Mouse (Mus musculus) intestine, postnatal 0 days (tissue): ENCODE measurements around the gene Dlgap3. TPM values are rescaled to one million over a fixed set of nuclear protein-coding genes. Genes with fewer than 3 reads are reported as not detected.

ENCODE experiments used
- ATAC-seq: fragments of 200-750 bp; cut with Nextera tagmentation; 2 replicates; pipeline ENCODE4 v1.8.0; 2017; ENCODE audit warnings: mild to moderate bottlenecking, moderate TSS enrichment, moderate library complexity
- H3K27ac ChIP-seq: fragments of 300-500 bp; sonication (generic); 2 replicates; pipeline ENCODE4 v1.5.1; 2014; ENCODE audit warnings: mild to moderate bottlenecking, low read depth, low read length, moderate library complexity
- H3K27me3 ChIP-seq: fragments of 300-500 bp; sonication (generic); replicated peaks from 2 replicates; pipeline ENCODE4 v1.6.1; 2014; ENCODE audit warnings: low read length, mixed read lengths; ENCODE audit not compliant: control insufficient read depth, insufficient read depth
- H3K36me3 ChIP-seq: fragments of 300-500 bp; sonication (generic); 2 replicates; pipeline ENCODE4 v1.6.1; 2014; ENCODE audit warnings: mild to moderate bottlenecking, moderate library complexity; ENCODE audit not compliant: control insufficient read depth, insufficient read depth
- H3K4me1 ChIP-seq: fragments of 300-500 bp; sonication (generic); replicated peaks from 2 replicates; pipeline ENCODE4 v1.6.1; 2014; ENCODE audit warnings: antibody characterized with exemption, low read length, mixed read lengths; ENCODE audit not compliant: control insufficient read depth, insufficient read depth
- H3K4me2 ChIP-seq: fragments of 300-500 bp; sonication (generic); replicated peaks from 2 replicates; pipeline ENCODE4 v1.6.1; 2014; ENCODE audit warnings: low read depth, mild to moderate bottlenecking, moderate library complexity
- H3K4me3 ChIP-seq: fragments of 300-500 bp; sonication (generic); 2 replicates; pipeline ENCODE4 v1.5.1; 2014; ENCODE audit warnings: low read depth, low read length
- H3K9ac ChIP-seq: fragments of 300-500 bp; sonication (generic); 2 replicates; pipeline ENCODE4 v1.6.1; 2014; ENCODE audit warnings: mild to moderate bottlenecking, low read depth, low read length
- H3K9me3 ChIP-seq: fragments of 300-500 bp; sonication (generic); 2 replicates; pipeline ENCODE4 v1.6.1; 2016; ENCODE audit warnings: mixed run types; ENCODE audit not compliant: control insufficient read depth
- CTCF ChIP-seq: sonication (generic); IDR thresholded peaks from 2 replicates; pipeline ENCODE4 v1.5.1; 2016; ENCODE audit warnings: low read depth, mild to moderate bottlenecking, control low read depth, antibody characterized with exemption, moderate library complexity
- WGBS: fragments of 180-500 bp; shearing (Covaris S2); extraction: QIAGEN DNeasy Blood & Tissue Kit; methylation state at CpG from one replicate; pipeline ENCODE4 v1.1.7; 2014; 5-methylcytosine and 5-hydroxymethylcytosine counted together
- polyA plus RNA-seq: library from polyadenylated mRNA; unstranded; fragments of >200 nt; fragmentation: Nextera tagmentation; extraction: Ambion mirVana; gene quantifications from 2 replicates; pipeline ENCODE4 v1.2.1, GENCODE M21; 2015

Gene Dlgap3
- polyA plus RNA-seq, 1 experiment from 2014 or later, result 0.46 TPM

DNA sequence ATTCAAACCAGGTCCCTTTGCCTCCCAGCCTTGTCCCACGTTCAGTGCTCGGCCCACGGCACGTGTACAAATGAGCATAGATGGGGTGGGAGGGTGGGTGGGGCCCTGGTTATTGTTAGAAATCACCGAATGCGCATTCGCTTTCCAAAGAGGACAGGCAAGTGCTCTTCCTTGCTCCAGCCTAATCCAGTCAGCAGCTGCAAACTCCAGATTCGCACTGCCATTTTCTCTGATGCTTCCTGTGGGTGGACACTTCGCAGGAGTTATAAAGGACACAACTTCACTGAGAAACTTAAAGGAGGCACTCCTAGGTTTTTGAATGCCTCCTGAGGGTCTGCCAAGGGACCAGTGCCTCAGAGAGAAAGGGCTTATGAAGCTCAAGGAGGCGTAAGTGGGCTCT, 68.3 kb downstream of the Dlgap3 start:
- TF ChIP-seq CTCF, result no peak
- Histone ChIP-seq H3K36me3 (no peaks in the 10 kb centered on the region), H3K9ac (no peak overlapping the region), H3K27ac (no peak overlapping the region), H3K4me2 (no peak overlapping the region), H3K9me3 (no peaks in the 10 kb centered on the region), H3K4me3 (no peak overlapping the region), H3K4me1 (peaks cover 5% of the 10 kb centered on the region; the same call in 1 of the 2 replicates), H3K27me3 (peaks cover 17% of the 10 kb centered on the region)
- 70% methylated on average over 10 of the region's 10 CpGs for WGBS
- ATAC-seq, result no peak

DNA sequence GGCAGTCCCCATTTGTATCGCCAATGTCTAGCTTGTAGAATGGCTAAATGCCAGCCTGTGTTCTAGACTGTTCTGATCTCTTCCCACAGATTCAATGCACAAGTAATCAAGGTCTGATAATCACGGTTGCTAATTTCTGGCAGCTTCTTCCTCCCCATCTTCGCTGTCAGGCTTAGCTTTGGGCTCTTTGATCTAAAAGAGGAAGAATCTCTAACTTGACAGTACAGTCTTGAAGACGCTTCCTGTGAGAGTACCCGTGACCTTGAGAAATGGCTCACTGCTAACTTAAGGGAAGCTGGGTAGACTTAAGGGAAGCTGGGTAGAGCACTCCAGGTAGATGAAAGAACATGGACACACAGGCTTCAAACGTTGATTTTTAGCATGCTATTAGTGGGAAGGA, 73.7 kb downstream of the Dlgap3 start:
- Histone ChIP-seq H3K27me3 (peaks cover under 1% of the 10 kb centered on the region; the same call in 1 of the 2 replicates), H3K4me2 (no peak overlapping the region), H3K4me1 (no peaks in the 10 kb centered on the region), H3K27ac (no peak overlapping the region), H3K9ac (no peak overlapping the region), H3K36me3 (peaks cover 10% of the 10 kb centered on the region; the same call in 1 of the 2 replicates), H3K9me3 (no peaks in the 10 kb centered on the region), H3K4me3 (no peak overlapping the region)
- 55% methylated on average over 6 of the region's 6 CpGs for WGBS
- no peak for TF ChIP-seq CTCF
- ATAC-seq, result no peak

DNA sequence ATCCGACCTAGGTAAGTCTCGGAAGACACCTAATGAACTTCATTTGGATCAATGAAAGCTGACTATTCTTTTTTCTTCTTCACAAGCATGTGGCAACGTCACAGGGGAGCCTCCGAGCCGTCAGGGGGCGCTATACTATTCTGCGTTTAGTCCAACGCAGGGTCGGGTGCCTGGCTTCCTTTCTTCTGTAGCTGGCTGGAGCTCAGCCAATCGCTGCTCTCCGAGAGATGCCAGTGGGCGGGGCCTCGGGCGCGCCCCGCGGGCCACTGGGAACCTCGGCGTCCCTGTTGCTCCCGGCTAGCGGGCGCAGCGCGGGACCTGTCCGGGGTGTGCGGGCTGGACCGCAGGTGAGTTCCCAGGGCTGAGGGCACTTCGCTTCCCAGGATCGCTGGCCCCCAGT, 74.5 kb downstream of the Dlgap3 start, which contains the start of gene Smim12:
TSS of gene Smim12 (plus strand) at position 233 of the 400 bp plus-strand sequence.
- H3K9me3 ChIP-seq, result no peaks in the 10 kb centered on the region
- peak; percentile 97 for TF ChIP-seq CTCF
- no peaks in the 10 kb centered on the region for H3K27me3 ChIP-seq
- 0 out of 2 replicates have a peak within 1 kb of the TSS, but pooled peaks have one; percentile 37 for H3K27ac ChIP-seq
- WGBS, result under 1% methylated on average over 29 of the region's 29 CpGs
- H3K4me2 ChIP-seq, result peak within 1 kb of the TSS; percentile 76
- peak within 1 kb of the TSS; percentile 92 for H3K4me3 ChIP-seq
- H3K4me1 ChIP-seq, result no peaks in the 10 kb centered on the region
- peaks cover 16% of the 10 kb centered on the region; the same call in 1 of the 2 replicates for H3K36me3 ChIP-seq
- H3K9ac ChIP-seq, result peak within 1 kb of the TSS; percentile 83
- ATAC-seq, result peak; percentile 99

DNA sequence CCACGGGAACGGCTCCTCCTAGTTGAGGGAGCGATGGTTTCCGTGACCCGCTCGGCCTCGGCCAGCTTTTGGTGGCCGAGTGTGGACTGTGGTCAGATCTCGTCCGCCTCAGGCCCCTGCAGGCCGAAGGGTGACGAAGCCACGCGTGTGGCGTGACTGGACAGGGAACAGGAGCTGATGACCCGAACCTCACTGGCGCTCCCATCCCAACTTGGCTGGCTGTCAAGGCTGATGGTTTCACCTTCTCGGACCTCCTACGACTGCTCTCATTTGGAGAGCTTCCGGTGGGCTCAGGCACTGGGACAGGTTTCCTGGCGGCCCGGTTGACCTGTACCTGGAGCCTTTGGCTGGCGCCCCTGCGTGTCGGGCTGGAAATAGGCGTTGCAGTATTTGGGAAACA, 74.9 kb downstream of the Dlgap3 start:
- Histone ChIP-seq H3K36me3 (peaks cover 16% of the 10 kb centered on the region; the same call in 1 of the 2 replicates), H3K4me3 (peak overlapping the region; percentile 92), H3K9ac (peak overlapping the region; percentile 83), H3K4me1 (no peaks in the 10 kb centered on the region), H3K9me3 (no peaks in the 10 kb centered on the region), H3K4me2 (peak overlapping the region; percentile 76), H3K27ac (0 out of 2 replicates have a peak overlapping the region, but pooled peaks have one; percentile 37), H3K27me3 (no peaks in the 10 kb centered on the region)
- WGBS, result under 1% methylated on average over 26 of the region's 26 CpGs
- TF ChIP-seq CTCF, result no peak
- peak; percentile 52 for ATAC-seq

DNA sequence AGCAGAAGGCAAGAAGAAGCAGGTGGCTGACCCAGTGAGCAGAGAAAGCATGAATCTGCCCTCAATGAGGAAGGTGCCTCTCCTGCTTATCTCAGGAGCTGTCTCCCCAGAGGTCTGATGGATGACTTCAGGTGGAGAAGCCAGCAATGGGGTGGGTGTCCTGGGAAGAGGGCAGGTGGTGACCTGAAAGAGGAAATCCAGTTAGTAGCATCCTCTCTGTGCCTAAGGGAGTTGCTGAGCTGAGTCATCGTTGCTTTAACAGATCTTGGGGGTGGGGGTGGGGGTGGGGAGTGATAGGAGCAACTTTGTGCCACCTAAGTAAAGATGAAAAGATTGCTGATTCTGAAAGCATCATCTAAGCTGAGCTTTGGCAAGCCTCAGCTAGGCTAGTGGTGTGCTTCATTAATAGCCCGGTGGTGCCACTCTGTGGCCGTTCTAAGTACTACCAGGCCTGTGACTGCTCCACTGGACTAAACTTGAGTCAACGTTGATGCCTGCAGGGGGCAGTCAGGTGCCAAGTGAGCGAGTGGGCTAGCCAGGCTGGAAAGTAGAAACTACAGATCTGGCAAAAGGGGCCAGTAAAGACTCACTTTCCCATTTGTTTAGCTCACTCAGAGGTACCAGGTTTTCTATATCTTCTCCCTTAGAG, 80.8 kb downstream of the Dlgap3 start:
- Histone ChIP-seq H3K27me3 (no peaks in the 10 kb centered on the region; the same call in 1 of the 2 replicates), H3K9ac (no peak overlapping the region), H3K9me3 (no peaks in the 10 kb centered on the region), H3K27ac (no peak overlapping the region), H3K4me1 (no peaks in the 10 kb centered on the region), H3K36me3 (peaks cover 16% of the 10 kb centered on the region; the same call in 1 of the 2 replicates), H3K4me2 (no peak overlapping the region), H3K4me3 (no peak overlapping the region)
- TF ChIP-seq CTCF, result peak; percentile 92
- ATAC-seq, result peak; percentile 84
- WGBS, result 2% methylated on average over 5 of the region's 5 CpGs

DNA sequence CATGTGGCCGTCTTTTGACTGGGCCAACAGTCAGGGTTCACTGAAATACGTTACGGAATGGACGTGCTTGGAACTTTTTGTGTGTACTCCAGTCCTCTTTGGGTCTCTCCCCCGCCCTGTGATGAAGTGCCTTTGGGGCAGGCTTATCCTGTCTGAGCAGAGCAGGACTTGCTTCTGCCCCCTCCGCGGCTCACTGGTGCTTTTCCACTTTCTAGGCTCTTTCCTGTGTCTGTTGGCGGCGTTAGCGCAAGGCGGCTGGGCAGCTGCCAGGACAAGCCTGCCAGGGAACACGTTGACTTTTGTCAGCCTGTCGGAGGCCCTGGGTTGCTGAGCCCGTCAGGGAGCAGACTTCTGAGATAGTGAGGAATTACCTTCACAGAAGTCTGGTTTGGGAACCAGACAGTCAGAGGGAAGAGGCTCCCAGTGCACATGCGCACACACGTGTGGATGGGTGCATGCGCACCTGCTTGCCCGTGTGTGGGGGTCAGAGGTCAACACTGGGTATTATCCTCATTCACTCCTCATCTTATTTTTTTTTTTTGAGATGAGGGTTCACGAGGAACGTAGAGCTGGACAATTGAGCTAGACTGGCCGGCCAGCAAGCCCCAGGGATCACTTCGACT, 83.1 kb downstream of the Dlgap3 start:
- no peak overlapping the region for H3K4me3 ChIP-seq
- no peak overlapping the region for H3K4me2 ChIP-seq
- no peak for TF ChIP-seq CTCF
- 53% methylated on average over 22 of the region's 22 CpGs for WGBS
- no peaks in the 10 kb centered on the region for H3K4me1 ChIP-seq
- ATAC-seq, result no peak
- no peak overlapping the region for H3K27ac ChIP-seq
- no peaks in the 10 kb centered on the region; the same call in 1 of the 2 replicates for H3K27me3 ChIP-seq
- peaks cover 12% of the 10 kb centered on the region; the same call in 1 of the 2 replicates for H3K36me3 ChIP-seq
- H3K9ac ChIP-seq, result no peak overlapping the region
- no peaks in the 10 kb centered on the region for H3K9me3 ChIP-seq
